Mouse (Mus musculus): ENCODE data around the gene 4930518I15Rik.
"Not testable (repeated sequence)": the region's sequence is repeated elsewhere in the genome, so short reads cannot be mapped to it uniquely, and the experiment has no call there.

4930518I15Rik gene

DNA sequence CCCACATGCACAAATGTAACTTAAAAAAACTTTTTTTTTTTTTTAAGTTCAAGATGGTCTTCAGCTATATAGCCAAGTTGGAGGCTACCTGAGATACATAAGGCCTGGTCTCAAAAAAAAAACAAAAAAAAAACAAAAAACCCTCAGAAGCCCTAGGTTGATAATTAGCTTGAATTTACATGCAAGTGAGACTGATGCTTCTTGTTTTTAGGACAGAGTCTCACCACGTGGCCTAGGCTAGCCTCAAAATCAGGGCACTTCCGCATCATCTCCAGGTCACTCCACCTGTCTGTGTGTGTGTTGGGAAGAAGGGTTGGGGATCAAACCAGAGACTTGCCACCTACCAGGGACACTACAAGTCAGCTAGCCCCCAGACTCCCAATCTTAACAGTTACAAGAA, at the start of gene 4930518I15Rik:
Gene 4930518I15Rik, minus strand, starts transcription at position 112 of the 400 bp plus-strand sequence.
- DNase-seq: no peak

- peak; percentile 72 to 73 for DNase-seq
Observed at GRCm38 (mm10) chr2:156905931-156906330, 48.2 kb upstream of the 4930518I15Rik start.

- peak; percentile 77 to 85 for DNase-seq
Observed at GRCm38 (mm10) chr2:156904976-156905717, 47.4 kb upstream of the 4930518I15Rik start.

DNA sequence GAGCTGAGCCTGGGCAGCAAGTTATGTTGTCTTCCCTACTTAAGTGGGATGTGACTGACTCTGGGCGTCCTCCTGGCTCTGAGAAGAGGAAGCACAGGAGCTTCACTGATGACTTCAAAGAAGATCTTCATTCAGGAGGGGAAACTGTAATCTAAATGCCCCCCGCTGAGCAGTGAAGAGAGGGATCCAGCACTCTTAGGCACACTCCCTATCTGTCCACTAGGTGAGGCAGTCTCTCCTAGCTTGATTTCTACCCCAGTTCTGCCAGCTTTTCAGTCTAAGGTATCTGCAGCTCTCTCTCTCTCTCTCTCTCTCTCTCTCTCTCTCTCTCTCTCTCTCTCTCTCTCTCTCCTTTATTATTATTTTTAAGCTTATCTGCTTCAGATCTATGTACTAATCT, 45.6 kb upstream of the 4930518I15Rik start:
- peak in 1 of 2 experiments; percentile 32 for DNase-seq

GRCm38 (mm10) chr2:156902411-156902810, 44.7 kb upstream of the 4930518I15Rik start:
- not testable (repeated sequence) for DNase-seq

- no peak for DNase-seq
Observed at GRCm38 (mm10) chr2:156901883-156902282, 44.1 kb upstream of the 4930518I15Rik start.

DNA sequence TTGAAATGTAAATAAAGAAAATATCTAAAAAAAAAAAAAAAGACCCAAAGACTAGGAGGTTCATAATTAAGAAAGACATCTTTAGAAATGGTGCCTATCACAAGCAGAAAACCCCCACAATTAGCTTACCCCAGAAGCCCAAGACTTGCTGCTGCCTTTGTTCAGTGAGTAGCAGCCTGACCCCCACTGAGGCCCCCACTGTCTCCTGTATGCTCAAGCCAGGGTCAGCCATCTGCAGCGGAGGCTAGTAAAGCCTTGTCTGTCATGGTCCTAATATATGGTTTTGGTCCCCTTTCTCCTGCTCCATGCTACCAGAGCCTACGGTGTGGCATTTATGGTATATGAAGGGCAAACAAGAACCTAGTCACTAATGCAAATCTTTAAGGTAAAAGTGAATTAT, 43.6 kb upstream of the 4930518I15Rik start:
- no peak for DNase-seq

DNA sequence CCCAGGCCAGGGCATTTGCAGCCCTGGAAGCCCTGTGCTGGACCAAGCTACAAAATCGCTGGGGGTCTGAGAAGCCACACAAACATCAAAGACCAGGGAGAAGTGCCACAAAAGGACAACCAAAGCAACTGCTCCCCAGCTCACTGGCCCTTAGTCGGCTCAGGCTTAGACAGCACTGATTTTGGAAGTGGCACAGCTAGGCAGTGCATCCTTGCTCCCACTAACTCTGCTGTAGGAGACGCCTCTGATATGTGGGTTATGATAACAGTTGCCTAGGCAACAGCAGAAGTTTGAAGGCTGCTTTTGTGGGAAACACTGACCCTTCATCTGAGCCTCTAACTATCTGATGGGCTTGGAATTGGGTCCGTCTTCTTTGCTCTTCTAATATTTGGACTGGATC, 41.4 kb upstream of the 4930518I15Rik start:
- DNase-seq: no peak

DNA sequence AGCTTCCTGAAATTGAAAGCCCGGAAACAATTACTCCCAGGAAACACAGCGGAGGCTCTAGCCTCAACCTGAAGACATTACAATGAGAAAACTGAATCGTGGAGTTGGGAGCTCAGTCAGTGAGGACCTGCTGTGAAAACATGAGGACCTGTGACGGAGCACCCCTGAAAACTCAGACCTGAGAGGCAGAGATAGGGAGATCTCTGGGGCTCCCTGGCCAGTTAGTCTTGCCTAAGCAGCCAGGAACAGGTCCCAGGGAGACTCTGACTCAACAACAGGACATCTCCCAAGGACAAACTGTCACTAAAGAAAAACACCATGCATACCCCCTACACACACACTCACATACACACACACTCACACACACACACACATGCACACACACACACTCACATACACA, 40.6 kb upstream of the 4930518I15Rik start:
- no peak for DNase-seq

DNA sequence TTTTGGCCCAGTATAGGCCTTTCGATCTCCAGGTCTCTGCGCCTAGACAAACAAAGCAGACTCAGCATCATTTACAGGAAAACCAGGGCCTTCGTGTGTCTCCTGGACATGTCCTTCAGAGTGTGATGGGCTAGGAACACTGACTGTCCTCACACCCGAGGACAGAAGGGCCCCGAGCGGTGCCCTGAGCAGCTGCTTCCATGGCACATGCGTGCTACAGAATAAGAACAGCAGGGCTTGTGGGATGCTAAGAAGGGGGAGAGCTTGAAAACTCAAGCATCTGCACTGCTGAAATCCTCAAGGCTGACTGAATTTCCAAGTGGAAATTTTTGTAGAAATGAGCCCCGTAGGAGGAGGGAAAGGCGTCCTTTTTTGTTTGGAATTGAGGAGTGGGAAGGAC, 39.3 kb upstream of the 4930518I15Rik start:
- DNase-seq: no peak

DNA sequence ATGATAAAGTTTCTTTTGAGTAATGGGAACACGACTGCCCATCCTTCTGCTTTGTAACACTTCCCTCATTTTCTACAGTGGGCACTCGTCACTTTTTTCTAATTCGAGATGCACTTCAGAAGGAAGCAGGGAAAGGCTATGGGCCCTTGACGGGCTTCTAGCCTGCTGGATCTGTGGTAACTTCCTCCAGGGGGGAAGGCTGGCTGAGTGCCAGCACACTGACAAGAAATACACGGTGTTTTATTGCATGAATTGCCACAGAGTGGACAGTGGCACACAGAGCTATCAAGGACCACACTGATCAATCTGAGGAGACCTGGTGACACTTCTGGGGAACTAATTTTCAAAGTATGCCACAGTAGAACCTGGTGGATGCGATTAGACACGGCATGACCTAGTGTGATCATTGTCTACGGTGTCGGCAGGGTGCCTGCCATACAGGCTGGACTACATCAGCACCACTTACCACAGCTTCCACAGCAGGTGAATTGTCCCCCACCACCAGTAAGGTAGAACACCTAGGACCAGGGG, 38.7 kb upstream of the 4930518I15Rik start:
- DNase-seq: no peak

- DNase-seq: no peak
Observed at GRCm38 (mm10) chr2:156894496-156895265, 36.9 kb upstream of the 4930518I15Rik start.

DNA sequence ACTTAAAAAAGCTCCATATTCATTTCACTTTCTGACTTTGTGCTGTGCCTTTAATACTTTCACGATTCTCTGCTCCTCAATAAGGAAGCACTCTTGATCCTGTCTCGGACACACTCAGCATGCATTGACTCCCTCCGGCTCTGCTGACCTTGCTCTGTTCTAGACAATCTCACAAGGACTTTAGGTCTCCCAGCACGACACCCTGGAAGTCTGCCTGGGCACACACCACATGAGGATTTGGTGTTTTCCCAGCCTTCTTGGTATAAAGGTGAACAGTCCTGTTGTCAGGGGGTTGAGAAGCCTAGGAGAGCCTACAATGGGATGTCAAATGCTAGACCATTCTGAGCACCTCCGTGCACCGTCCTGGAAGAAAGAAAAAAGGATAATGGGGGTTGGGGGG, 35.1 kb upstream of the 4930518I15Rik start:
- no peak for DNase-seq

GRCm38 (mm10) chr2:156892240-156892639, 34.5 kb upstream of the 4930518I15Rik start:
- no peak for DNase-seq

DNA sequence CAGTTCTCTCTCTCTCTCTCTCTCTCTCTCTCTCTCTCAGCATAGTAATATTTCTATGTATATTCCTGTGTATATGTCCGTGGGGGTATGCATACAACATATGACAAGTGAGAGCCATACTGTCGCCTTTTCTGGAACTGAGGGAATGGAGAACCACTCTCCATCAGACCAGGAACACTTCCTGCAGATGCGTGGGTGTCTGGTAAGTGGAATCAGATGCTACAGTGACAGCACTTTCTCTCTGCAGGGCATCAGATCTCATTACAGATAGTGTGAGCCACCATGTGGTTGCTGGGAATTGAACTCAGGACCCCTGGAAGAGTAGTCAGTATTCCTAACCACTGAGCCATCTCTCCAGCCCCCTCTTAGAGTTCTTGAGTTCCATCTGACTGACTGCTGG, 30.7 kb upstream of the 4930518I15Rik start:
- no peak for DNase-seq

- no peak for DNase-seq
Observed at GRCm38 (mm10) chr2:156887017-156887416, 29.3 kb upstream of the 4930518I15Rik start, which contains the start of gene Sla2. Sla2 (minus strand) TSS chr2:156887192.

GRCm38 (mm10) chr2:156886084-156886631, 28.4 kb upstream of the 4930518I15Rik start:
- DNase-seq: no peak

DNA sequence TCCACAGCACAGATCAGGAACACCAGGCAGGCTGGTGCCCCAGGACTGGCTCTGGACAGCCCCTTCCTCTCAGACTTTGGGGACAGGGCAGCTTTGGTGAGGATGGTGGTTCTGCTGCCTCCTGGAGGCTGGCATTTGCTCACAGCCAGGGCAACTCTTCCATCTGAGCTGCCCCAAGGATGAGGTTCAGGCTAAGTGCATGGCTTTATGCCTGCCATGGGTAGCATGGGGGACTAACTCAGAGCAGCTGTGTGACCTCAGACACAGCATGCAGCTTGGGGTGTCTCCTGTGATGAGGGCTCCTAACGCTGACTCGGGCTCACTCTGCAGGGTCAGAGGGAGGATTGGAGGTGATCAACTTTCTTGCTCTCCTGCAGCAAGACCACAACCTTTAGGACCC, 27.9 kb upstream of the 4930518I15Rik start:
- not testable (repeated sequence) for DNase-seq

DNA sequence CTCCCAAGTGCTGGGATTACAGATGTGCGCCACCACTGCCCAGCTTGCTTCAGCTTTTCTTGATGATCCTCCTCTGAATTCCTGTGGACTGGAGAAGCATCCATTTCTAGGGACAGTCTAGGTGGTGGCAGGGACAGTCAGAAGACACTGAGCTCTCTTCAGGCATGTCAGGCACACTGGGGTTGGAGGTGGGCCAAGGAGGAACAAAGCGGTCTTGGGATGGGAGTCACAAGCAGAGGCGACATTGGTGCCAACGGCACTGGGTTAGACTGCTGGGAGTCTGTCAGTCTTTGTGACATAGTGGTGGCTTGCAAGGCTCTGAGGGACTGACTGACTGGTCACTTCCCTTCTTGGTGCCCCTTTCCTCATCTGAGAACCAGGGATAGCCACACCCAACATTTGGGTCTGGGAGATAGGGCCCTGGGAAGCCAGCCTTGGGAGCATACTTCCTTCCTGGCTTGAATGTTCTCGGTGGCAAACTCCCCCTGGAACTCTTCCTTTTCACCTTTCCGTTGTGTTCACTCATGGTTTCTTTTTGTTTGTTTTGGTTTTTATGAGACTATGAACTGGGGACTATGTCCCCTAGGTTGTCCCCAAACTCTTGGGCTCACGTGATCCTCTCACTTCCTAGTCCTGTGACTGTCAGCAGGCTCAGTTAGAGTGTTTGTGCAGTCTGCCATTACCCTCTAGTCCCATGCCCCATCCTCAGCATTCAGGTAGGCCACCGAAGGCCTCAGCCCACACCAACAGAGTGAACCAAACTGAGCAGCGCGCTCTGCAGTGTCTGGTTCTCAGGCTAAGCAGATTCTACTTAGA, 26.9 kb upstream of the 4930518I15Rik start:
- no peak for DNase-seq

- no peak for DNase-seq
Observed at GRCm38 (mm10) chr2:156882431-156883001, 24.8 kb upstream of the 4930518I15Rik start.

- DNase-seq: no peak
Observed at GRCm38 (mm10) chr2:156879541-156879940, 21.8 kb upstream of the 4930518I15Rik start.

DNA sequence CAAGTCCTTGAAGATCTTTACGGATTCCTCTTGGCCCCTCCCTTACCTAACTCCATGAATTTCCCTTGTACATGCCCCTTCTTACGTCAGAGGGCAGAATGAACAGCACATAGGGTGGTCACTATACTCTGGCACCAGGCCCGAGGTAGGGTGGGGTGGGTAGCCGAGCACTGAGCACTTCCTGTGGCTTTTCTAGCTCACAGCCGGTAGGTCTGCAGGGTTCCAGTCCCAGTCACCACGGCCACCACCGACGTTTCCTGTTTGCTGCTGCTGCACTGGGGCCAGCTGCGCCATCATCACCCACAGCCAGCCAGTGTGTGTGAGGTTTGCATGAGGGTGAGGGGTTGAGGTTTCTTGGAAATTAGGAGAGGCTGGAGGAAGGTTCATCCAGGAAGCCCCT, 20.0 kb upstream of the 4930518I15Rik start:
- DNase-seq: no peak

Measured in cerebellum, postnatal 36 days (tissue).